Mouse (Mus musculus) hindbrain, embryonic 12.5 days (tissue): ENCODE data around the gene Prelid3b. TPM values are rescaled to one million over a fixed set of nuclear protein-coding genes. Genes with fewer than 3 reads are reported as not detected.

Experiments used
- polyA plus RNA-seq: library from polyadenylated mRNA; unstranded; fragments of >200 nt; fragmentation: Nextera tagmentation; extraction: Ambion mirVana; gene quantifications from 2 replicates; pipeline ENCODE4 v1.2.1, GENCODE M21; 2016

Prelid3b gene
- polyA plus RNA-seq, 1 experiment from 2014 or later = 95.5 TPM

Other genes starting within 250 kb of the Prelid3b start
- gene Gnas, start 188.8 kb downstream of the Prelid3b start, polyA plus RNA-seq = 1,701 and 1,752 TPM in 2 replicates
- gene Gm20721, start 126.4 kb downstream of the Prelid3b start, polyA plus RNA-seq = 13.7 and 14.5 TPM in 2 replicates
- 144 and 154 TPM in 2 replicates for gene Nelfcd, start 57.3 kb downstream of the Prelid3b start, polyA plus RNA-seq
- gene Ctsz, start 34.0 kb downstream of the Prelid3b start, polyA plus RNA-seq = 88.4 and 88.8 TPM in 2 replicates
- 3.3 and 3.4 TPM in 2 replicates for gene Tubb1, start 22.4 kb downstream of the Prelid3b start, polyA plus RNA-seq
- gene Atp5e, start 9.0 kb downstream of the Prelid3b start, polyA plus RNA-seq = 709 and 802 TPM in 2 replicates
- 0.03 TPM in 1 of 2 replicates, not detected in the other for gene Zfp831, start 170.5 kb upstream of the Prelid3b start, polyA plus RNA-seq